Mouse (Mus musculus) neural tube, embryonic 14.5 days (tissue): ENCODE measurements around the gene Epha4. TPM values are rescaled to one million over a fixed set of nuclear protein-coding genes. Genes with fewer than 3 reads are reported as not detected.

Experiments
- ATAC-seq: fragments of 200-750 bp; cut with Nextera tagmentation; 2 replicates; pipeline ENCODE4 v1.8.0; 2017; ENCODE audit warnings: low read depth, mild to moderate bottlenecking, moderate TSS enrichment, moderate library complexity
- H3K27ac ChIP-seq: fragments of 300-500 bp; sonication (generic); 2 replicates; pipeline ENCODE4 v1.5.1; 2014; ENCODE audit warnings: low read depth, mild to moderate bottlenecking, control low read depth, low read length, moderate library complexity, mixed read lengths
- H3K27me3 ChIP-seq: fragments of 300-500 bp; sonication (generic); 2 replicates; pipeline ENCODE4 v1.6.1; 2014; ENCODE audit warnings: low read length; ENCODE audit not compliant: control insufficient read depth, insufficient read depth
- H3K36me3 ChIP-seq: fragments of 300-500 bp; sonication (generic); 2 replicates; pipeline ENCODE4 v1.6.1; 2014; ENCODE audit warnings: low read length, mixed read lengths; ENCODE audit not compliant: control insufficient read depth, insufficient read depth
- H3K4me1 ChIP-seq: fragments of 300-500 bp; sonication (generic); 2 replicates; pipeline ENCODE4 v1.6.1; 2014; ENCODE audit warnings: low read length; ENCODE audit not compliant: control insufficient read depth, insufficient read depth
- H3K4me2 ChIP-seq: fragments of 300-500 bp; sonication (generic); 2 replicates; pipeline ENCODE4 v1.6.1; 2014; ENCODE audit warnings: mild to moderate bottlenecking, low read depth, low read length, control low read depth
- H3K4me3 ChIP-seq: fragments of 300-500 bp; sonication (generic); 2 replicates; pipeline ENCODE4 v1.5.1; 2014; ENCODE audit warnings: low read depth, low read length, control low read depth, mixed read lengths
- H3K9ac ChIP-seq: fragments of 300-500 bp; sonication (generic); replicated peaks from 2 replicates; pipeline ENCODE4 v1.6.1; 2014; ENCODE audit warnings: low read depth, mild to moderate bottlenecking, control low read depth, low read length, mixed read lengths
- H3K9me3 ChIP-seq: fragments of 300-500 bp; sonication (generic); 2 replicates; pipeline ENCODE4 v1.6.1; 2016; ENCODE audit warnings: low read length; ENCODE audit not compliant: control insufficient read depth
- WGBS: fragments of 180-500 bp; shearing (Covaris S2); extraction: QIAGEN DNeasy Blood & Tissue Kit; methylation state at CpG from one replicate; pipeline ENCODE4 v1.1.7; 2014; 5-methylcytosine and 5-hydroxymethylcytosine counted together
- polyA plus RNA-seq: library from polyadenylated mRNA; unstranded; fragments of >200 nt; fragmentation: Nextera tagmentation; extraction: Ambion mirVana; gene quantifications from 2 replicates; pipeline ENCODE4 v1.2.1, GENCODE M21; 2014

Gene Epha4
- polyA plus RNA-seq, 1 experiment from 2014 or later, result 41.8 TPM

- Histone ChIP-seq H3K9me3 (no peaks in the 10 kb centered on the region), H3K36me3 (no peaks in the 10 kb centered on the region), H3K4me2 (no peak overlapping the region), H3K27ac (no peak overlapping the region), H3K27me3 (no peaks in the 10 kb centered on the region), H3K9ac (no peak overlapping the region), H3K4me1 (0 out of 2 replicates have a peak, but pooled peaks cover 4% of the 10 kb centered on the region), H3K4me3 (no peak overlapping the region)
- ATAC-seq, result no peak
- 57% methylated on average over 1 of the region's 1 CpGs for WGBS
Measured at GRCm38 (mm10) chr1:77447061-77447614, 67.8 kb downstream of the Epha4 start.

DNA sequence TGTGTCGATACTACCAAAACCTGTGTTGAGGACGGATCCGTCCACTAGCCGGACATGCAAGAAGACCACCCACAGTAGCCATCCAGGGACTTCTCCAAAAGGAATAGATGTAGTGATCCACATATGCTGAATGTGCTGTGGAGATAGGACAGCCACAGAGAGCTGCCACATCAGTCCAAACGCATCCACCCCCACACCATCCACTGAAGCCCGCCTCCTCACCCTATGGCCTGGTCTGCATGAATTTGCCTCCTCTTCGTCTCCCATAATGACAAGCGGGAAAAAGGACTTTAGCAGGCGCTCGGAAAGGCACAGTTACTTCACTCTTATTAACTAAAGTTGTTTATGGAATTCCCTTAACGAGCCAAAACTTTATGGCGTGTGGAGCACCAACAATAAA, 68.5 kb downstream of the Epha4 start:
- Histone ChIP-seq H3K4me3 (no peak overlapping the region), H3K27me3 (no peaks in the 10 kb centered on the region), H3K9me3 (no peaks in the 10 kb centered on the region), H3K36me3 (no peaks in the 10 kb centered on the region), H3K9ac (no peak overlapping the region), H3K4me2 (no peak overlapping the region), H3K27ac (no peak overlapping the region), H3K4me1 (0 out of 2 replicates have a peak, but pooled peaks cover 4% of the 10 kb centered on the region)
- ATAC-seq, result no peak
- 45% methylated on average over 12 of the region's 12 CpGs for WGBS

- Histone ChIP-seq H3K4me2 (no peak overlapping the region), H3K9me3 (no peaks in the 10 kb centered on the region), H3K9ac (no peak overlapping the region), H3K36me3 (no peaks in the 10 kb centered on the region), H3K4me1 (0 out of 2 replicates have a peak, but pooled peaks cover 4% of the 10 kb centered on the region), H3K27me3 (no peaks in the 10 kb centered on the region), H3K4me3 (no peak overlapping the region), H3K27ac (no peak overlapping the region)
- WGBS, result 70% methylated on average over 9 of the region's 9 CpGs
- no peak for ATAC-seq
Measured at GRCm38 (mm10) chr1:77444648-77445047, 70.2 kb downstream of the Epha4 start.

GRCm38 (mm10) chr1:77441987-77442386, 72.9 kb downstream of the Epha4 start:
- Histone ChIP-seq H3K27me3 (no peaks in the 10 kb centered on the region), H3K4me2 (no peak overlapping the region), H3K36me3 (no peaks in the 10 kb centered on the region), H3K27ac (no peak overlapping the region), H3K4me1 (peaks cover 11% of the 10 kb centered on the region; the same call in 1 of the 2 replicates), H3K4me3 (no peak overlapping the region), H3K9me3 (no peaks in the 10 kb centered on the region), H3K9ac (no peak overlapping the region)
- 14% methylated on average over 4 of the region's 4 CpGs for WGBS
- no peak for ATAC-seq

DNA sequence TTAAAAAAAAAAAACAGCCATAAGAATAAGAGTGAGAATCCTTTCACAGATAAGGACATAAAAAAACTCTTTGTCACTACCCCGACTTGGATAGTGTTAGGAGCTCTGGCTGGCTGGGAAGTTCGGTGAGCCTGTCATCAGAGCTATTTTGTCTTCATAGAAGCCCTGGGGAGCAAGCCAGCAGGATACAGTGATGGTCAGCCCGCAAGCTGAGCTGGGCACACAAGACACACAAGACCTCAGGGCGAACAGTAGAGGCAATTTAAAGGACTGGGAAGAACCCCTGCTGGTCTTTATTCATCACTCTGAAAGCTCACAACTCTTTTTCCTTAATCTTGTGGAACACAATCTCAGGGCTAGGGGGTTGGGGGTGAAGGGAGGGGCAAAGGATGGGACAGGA, 73.5 kb downstream of the Epha4 start:
- no peak overlapping the region for H3K9ac ChIP-seq
- no peak for ATAC-seq
- H3K4me1 ChIP-seq, result peaks cover 11% of the 10 kb centered on the region; the same call in 1 of the 2 replicates
- H3K27me3 ChIP-seq, result no peaks in the 10 kb centered on the region
- H3K36me3 ChIP-seq, result no peaks in the 10 kb centered on the region
- no peaks in the 10 kb centered on the region for H3K9me3 ChIP-seq
- no peak overlapping the region for H3K27ac ChIP-seq
- no peak overlapping the region for H3K4me2 ChIP-seq
- H3K4me3 ChIP-seq, result no peak overlapping the region
- WGBS, result 10% methylated on average over 4 of the region's 4 CpGs

DNA sequence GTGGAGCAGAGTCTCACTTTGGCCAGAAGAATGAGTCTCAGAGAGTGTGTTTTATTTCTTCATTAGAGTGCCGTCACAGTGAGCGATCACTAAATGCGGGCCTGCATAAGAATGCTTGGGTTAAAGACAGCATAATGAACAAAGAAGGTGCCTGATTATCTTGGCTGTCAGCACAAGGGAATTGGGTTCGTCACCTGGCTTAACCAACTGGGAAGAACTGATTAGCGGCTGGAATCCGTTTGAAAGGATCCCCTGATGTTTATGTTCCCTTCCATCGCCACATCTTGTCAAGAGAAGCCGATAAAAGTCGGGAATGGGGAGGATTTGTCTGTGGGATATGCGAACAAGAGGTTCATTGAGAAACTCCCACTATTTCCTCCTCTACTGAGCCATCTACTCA, 74.4 kb downstream of the Epha4 start:
- H3K27ac ChIP-seq, result no peak overlapping the region
- H3K4me2 ChIP-seq, result no peak overlapping the region
- H3K4me1 ChIP-seq, result peaks cover 11% of the 10 kb centered on the region; the same call in 1 of the 2 replicates
- no peaks in the 10 kb centered on the region for H3K9me3 ChIP-seq
- no peak overlapping the region for H3K4me3 ChIP-seq
- H3K36me3 ChIP-seq, result no peaks in the 10 kb centered on the region
- ATAC-seq, result no peak
- H3K27me3 ChIP-seq, result no peaks in the 10 kb centered on the region
- H3K9ac ChIP-seq, result no peak overlapping the region
- whole genome bisulfite sequencing, result 16% methylated on average over 10 of the region's 10 CpGs

- Histone ChIP-seq H3K27ac (no peak overlapping the region), H3K4me1 (peaks cover 12% of the 10 kb centered on the region), H3K4me3 (no peak overlapping the region), H3K27me3 (no peaks in the 10 kb centered on the region), H3K9me3 (no peaks in the 10 kb centered on the region), H3K4me2 (no peak overlapping the region), H3K36me3 (no peaks in the 10 kb centered on the region), H3K9ac (no peak overlapping the region)
- ATAC-seq, result no peak
- WGBS, result 88% methylated on average over 3 of the region's 3 CpGs
Measured at GRCm38 (mm10) chr1:77439383-77440074, 75.4 kb downstream of the Epha4 start.

DNA sequence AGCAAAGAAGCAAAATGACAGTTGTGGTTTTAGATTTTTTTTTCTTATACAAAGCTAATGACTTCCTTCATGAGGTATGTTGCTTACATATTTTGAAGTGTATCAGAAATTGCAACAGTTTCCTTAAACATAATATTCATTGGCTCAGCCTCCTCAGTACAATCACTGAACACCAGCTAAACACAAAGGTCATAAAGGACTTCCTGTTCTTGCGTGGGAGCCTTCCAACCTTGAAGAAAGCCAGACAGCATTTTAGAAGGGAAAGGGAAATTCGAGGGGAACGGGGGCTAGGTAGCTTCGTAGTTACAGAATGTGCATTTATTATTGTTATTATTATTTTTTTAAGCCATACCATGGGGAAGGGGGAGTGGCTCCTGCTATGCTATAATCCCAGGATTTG, 76.2 kb downstream of the Epha4 start:
- ATAC-seq, result no peak
- H3K36me3 ChIP-seq, result no peaks in the 10 kb centered on the region
- no peak overlapping the region for H3K27ac ChIP-seq
- no peak overlapping the region for H3K4me2 ChIP-seq
- H3K9ac ChIP-seq, result no peak overlapping the region
- H3K4me1 ChIP-seq, result peaks cover 10% of the 10 kb centered on the region
- no peak overlapping the region for H3K4me3 ChIP-seq
- no peaks in the 10 kb centered on the region for H3K27me3 ChIP-seq
- WGBS, result 76% methylated on average over 4 of the region's 4 CpGs
- H3K9me3 ChIP-seq, result no peaks in the 10 kb centered on the region

GRCm38 (mm10) chr1:77437881-77438610, 76.8 kb downstream of the Epha4 start:
- no peak overlapping the region for H3K4me3 ChIP-seq
- H3K9ac ChIP-seq, result no peak overlapping the region
- no peaks in the 10 kb centered on the region for H3K9me3 ChIP-seq
- WGBS, result 62% methylated on average over 10 of the region's 10 CpGs
- peaks cover 10% of the 10 kb centered on the region for H3K4me1 ChIP-seq
- no peak for ATAC-seq
- H3K36me3 ChIP-seq, result no peaks in the 10 kb centered on the region
- no peaks in the 10 kb centered on the region for H3K27me3 ChIP-seq
- no peak overlapping the region for H3K4me2 ChIP-seq
- H3K27ac ChIP-seq, result no peak overlapping the region
